Mouse (Mus musculus): ENCODE results near the gene Fgd2. TPM values are rescaled to one million over a fixed set of nuclear protein-coding genes. Genes with fewer than 3 reads are reported as not detected.
"Not testable (repeated sequence)": the region's sequence is repeated elsewhere in the genome, so short reads cannot be mapped to it uniquely, and the experiment has no call there.

Gene Fgd2
- total RNA-seq, 2 experiments from 2014 or later = 2.5 to 2.6 TPM

GRCm38 (mm10) chr17:29358928-29359327, 1.8 kb upstream of the Fgd2 start:
- intact Hi-C loops (cut with DNase I) = no loop called here
- DNase-seq = no peak

- intact Hi-C loops (cut with DNase I) = loop anchor here (10.0 kb wide), 1 partner anchor 307 kb away; no protein-coding TSS in a partner anchor
- DNase-seq = no peak
Measured at GRCm38 (mm10) chr17:29361982-29362691, 1.4 kb downstream of the Fgd2 start.

GRCm38 (mm10) chr17:29363109-29363508, 2.4 kb downstream of the Fgd2 start:
- intact Hi-C loops (cut with DNase I) = loop anchor here (10.0 kb wide), 1 partner anchor 308 kb away; no protein-coding TSS in a partner anchor
- no peak for DNase-seq

GRCm38 (mm10) chr17:29365105-29365621, 4.4 kb downstream of the Fgd2 start:
- DNase-seq = no peak
- intact Hi-C loops (cut with DNase I) = loop anchor here (10.0 kb wide), 1 partner anchor 310 kb away; no protein-coding TSS in a partner anchor

GRCm38 (mm10) chr17:29368726-29369125, 8.0 kb downstream of the Fgd2 start:
- DNase-seq = no peak
- intact Hi-C loops (cut with DNase I) = loop anchor here (10.0 kb wide), 1 partner anchor 314 kb away; no protein-coding TSS in a partner anchor

GRCm38 (mm10) chr17:29370984-29371723, 10.4 kb downstream of the Fgd2 start:
- intact Hi-C loops (cut with DNase I) = loop anchor here (1.0 to 2.0 kb wide), 4 partner anchors 76 to 194 kb away; partner anchors contain the start of gene BC004004
- peak; percentile 95 to 97 for DNase-seq

GRCm38 (mm10) chr17:29375871-29376270, 15.2 kb downstream of the Fgd2 start:
- intact Hi-C loops (cut with DNase I) = no loop called here
- no peak for DNase-seq

GRCm38 (mm10) chr17:29378056-29378455, 17.3 kb downstream of the Fgd2 start:
- intact Hi-C loops (cut with DNase I) = no loop called here
- DNase-seq = no peak

- DNase-seq = no peak
- intact Hi-C loops (cut with DNase I) = no loop called here
Measured at GRCm38 (mm10) chr17:29380241-29380640, 19.5 kb downstream of the Fgd2 start.

- intact Hi-C loops (cut with DNase I) = loop anchor here (1.0 kb wide), 1 partner anchor 133 kb away; no protein-coding TSS in a partner anchor
- DNase-seq = peak; percentile 75 to 87
Measured at GRCm38 (mm10) chr17:29381472-29381871, 20.8 kb downstream of the Fgd2 start.

- intact Hi-C loops (cut with DNase I) = no loop called here
- DNase-seq = peak in 1 of 2 experiments; percentile 44
Measured at GRCm38 (mm10) chr17:29382417-29382816, 21.7 kb downstream of the Fgd2 start.

- no peak for DNase-seq
- intact Hi-C loops (cut with DNase I) = no loop called here
Measured at GRCm38 (mm10) chr17:29383923-29384322, 23.2 kb downstream of the Fgd2 start.

- DNase-seq = peak; percentile 74 to 77
- intact Hi-C loops (cut with DNase I) = no loop called here
Measured at GRCm38 (mm10) chr17:29384850-29385438, 24.2 kb downstream of the Fgd2 start.

- intact Hi-C loops (cut with DNase I) = no loop called here
- DNase-seq = no peak
Measured at GRCm38 (mm10) chr17:29385746-29386145, 25.0 kb downstream of the Fgd2 start.

GRCm38 (mm10) chr17:29388978-29389377, 28.3 kb downstream of the Fgd2 start:
- intact Hi-C loops (cut with DNase I) = no loop called here
- no peak for DNase-seq

GRCm38 (mm10) chr17:29391280-29391679, 30.6 kb downstream of the Fgd2 start:
- no peak for DNase-seq
- intact Hi-C loops (cut with DNase I) = no loop called here

- DNase-seq = no peak
- intact Hi-C loops (cut with DNase I) = no loop called here
Measured at GRCm38 (mm10) chr17:29393335-29394089, 32.8 kb downstream of the Fgd2 start.

GRCm38 (mm10) chr17:29394106-29394760, 33.5 kb downstream of the Fgd2 start:
- intact Hi-C loops (cut with DNase I) = no loop called here
- DNase-seq = peak in 1 of 2 experiments; percentile 35

- intact Hi-C loops (cut with DNase I); DNase-seq: not testable (repeated sequence)
Measured at GRCm38 (mm10) chr17:29394761-29395160, 34.0 kb downstream of the Fgd2 start.

GRCm38 (mm10) chr17:29395381-29395780, 34.7 kb downstream of the Fgd2 start:
- peak; percentile 37 to 43 for DNase-seq
- intact Hi-C loops (cut with DNase I) = no loop called here
